Mouse (Mus musculus): ENCODE data around the gene Gm17606. TPM values are rescaled to one million over a fixed set of nuclear protein-coding genes. Genes with fewer than 3 reads are reported as not detected.

The Gm17606 gene
- polyA plus RNA-seq, 1 experiment from 2014 or later: not detected

DNA sequence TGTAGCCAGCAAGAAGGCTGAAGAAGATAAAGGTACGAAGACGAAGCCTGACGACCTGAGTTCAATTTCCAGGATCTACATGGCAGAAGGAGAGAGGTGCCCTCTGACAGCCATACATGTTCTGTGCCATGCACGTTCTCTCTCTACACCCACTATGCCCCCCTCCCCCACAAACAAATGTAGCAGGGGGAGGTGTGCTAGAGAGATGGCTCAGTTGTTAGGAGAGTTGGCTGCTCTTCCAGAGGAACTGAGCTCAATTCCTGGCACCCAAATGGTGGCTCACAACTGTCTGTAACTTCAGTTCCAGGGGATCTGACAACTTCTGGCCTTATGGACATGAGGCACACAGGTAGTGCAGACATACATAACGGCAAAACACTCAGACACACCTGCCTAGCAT is 35.5 kb downstream of the Gm17606 start:
- Histone ChIP-seq H3K4me3 (no peak overlapping the region), H3K27me3 (no peaks in the 10 kb centered on the region), H3K36me3 (peaks cover 58% of the 10 kb centered on the region), H3K27ac (replicated peaks) (no peak overlapping the region), H3K4me1 (replicated peaks) (no peaks in the 10 kb centered on the region), H3K4me2 (no peak overlapping the region), H3K9me3 (no peaks in the 10 kb centered on the region), H3K9ac (no peak overlapping the region)
- no peak for ATAC-seq (ENCODE audit: low FRiP score, low read depth)
- 90% methylated on average over 5 of the region's 5 CpGs for WGBS

DNA sequence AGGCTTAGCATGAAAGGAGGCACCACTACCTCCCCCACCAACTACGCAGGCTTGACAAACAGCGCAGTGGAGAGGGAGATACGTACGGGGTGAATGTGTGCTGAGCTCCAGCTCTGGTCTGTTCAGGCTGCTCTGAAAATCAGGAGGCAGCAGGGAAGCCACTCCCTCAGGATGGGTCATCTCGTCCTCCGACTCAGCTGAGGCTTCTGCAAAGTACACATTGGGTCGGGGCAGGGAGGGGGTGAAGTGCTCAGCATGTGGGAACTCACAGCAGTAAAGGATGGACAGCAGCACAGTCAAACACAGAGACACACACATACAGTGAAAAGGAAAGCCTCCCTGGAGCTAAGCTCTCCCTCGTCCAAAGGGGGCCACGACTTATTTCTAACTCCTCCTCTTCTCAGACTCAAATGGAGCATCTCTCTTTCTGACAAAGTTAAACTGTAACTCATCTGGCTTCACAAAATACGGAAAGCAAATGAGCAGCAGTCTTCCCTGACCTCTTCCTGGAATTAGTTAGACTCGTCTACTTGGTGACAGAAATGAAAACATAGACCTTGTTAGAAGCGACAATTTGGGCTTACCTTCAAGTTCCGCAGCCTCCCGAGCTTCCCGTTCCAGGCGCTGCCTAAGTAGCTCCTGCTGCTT is 38.0 kb downstream of the Gm17606 start:
- WGBS: 77% methylated on average over 16 of the region's 16 CpGs
- peak; percentile 34; the same call in 1 of the 2 replicates for ATAC-seq (ENCODE audit: low FRiP score, low read depth)
- no peak overlapping the region for H3K4me3 ChIP-seq
- 0 out of 2 replicates have a peak, but pooled peaks cover 8% of the 10 kb centered on the region for H3K4me1 ChIP-seq (replicated peaks)
- no peaks in the 10 kb centered on the region for H3K27me3 ChIP-seq
- H3K36me3 ChIP-seq: peaks cover 53% of the 10 kb centered on the region
- H3K9ac ChIP-seq: no peak overlapping the region
- H3K4me2 ChIP-seq: no peak overlapping the region
- no peaks in the 10 kb centered on the region for H3K9me3 ChIP-seq
- H3K27ac ChIP-seq (replicated peaks): no peak overlapping the region

DNA sequence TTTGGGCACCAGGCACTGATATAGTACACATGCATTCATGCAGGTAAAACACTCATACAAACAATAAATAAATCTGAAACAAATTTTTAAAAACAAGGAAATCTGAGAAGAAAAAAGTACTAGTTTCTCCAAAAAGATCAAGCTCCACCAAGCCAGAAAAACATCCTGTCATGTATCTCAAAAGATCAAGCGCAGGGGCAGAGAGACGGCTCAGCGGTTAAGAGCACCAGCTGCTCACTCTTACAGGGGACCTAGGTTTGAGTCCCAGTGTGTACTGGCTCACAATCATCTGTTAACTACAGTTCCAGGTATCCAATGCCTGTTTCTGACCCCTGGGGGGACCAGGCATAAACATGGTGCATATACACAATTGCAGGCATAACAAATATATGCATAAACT is 41.6 kb downstream of the Gm17606 start:
- Histone ChIP-seq H3K9me3 (no peaks in the 10 kb centered on the region), H3K4me1 (replicated peaks) (peaks cover 25% of the 10 kb centered on the region), H3K4me2 (no peak overlapping the region), H3K9ac (no peak overlapping the region), H3K4me3 (no peak overlapping the region), H3K36me3 (peaks cover 30% of the 10 kb centered on the region), H3K27ac (replicated peaks) (no peak overlapping the region), H3K27me3 (no peaks in the 10 kb centered on the region)
- 86% methylated on average over 3 of the region's 3 CpGs for WGBS
- ATAC-seq (ENCODE audit: low FRiP score, low read depth): no peak

DNA sequence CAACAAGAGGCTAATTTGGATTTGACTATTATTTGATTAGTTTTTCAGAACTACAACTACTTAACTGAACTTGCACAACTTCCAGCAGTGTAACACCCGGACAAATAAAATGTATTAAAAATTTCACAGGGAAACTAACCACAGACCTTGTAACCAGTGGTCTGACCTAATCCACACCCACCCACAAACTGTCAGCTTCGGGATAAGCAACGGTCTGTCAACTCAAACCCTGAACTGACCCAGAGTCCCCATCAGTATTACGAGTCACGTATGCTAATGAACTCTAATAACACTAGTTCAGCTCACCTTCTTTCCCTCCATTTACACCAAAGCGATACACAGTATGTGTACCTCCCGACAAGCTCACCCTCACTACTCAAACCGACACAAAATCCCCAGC is 44.7 kb downstream of the Gm17606 start:
- Histone ChIP-seq H3K4me3 (peak overlapping the region; percentile 92), H3K27me3 (no peaks in the 10 kb centered on the region), H3K4me1 (replicated peaks) (peaks cover 36% of the 10 kb centered on the region), H3K4me2 (peak overlapping the region; percentile 63), H3K36me3 (peaks cover 19% of the 10 kb centered on the region), H3K9ac (peak overlapping the region; percentile 95), H3K9me3 (no peaks in the 10 kb centered on the region), H3K27ac (replicated peaks) (peak overlapping the region; percentile 98)
- ATAC-seq (ENCODE audit: low FRiP score, low read depth): no peak
- 13% methylated on average over 8 of the region's 8 CpGs for WGBS

DNA sequence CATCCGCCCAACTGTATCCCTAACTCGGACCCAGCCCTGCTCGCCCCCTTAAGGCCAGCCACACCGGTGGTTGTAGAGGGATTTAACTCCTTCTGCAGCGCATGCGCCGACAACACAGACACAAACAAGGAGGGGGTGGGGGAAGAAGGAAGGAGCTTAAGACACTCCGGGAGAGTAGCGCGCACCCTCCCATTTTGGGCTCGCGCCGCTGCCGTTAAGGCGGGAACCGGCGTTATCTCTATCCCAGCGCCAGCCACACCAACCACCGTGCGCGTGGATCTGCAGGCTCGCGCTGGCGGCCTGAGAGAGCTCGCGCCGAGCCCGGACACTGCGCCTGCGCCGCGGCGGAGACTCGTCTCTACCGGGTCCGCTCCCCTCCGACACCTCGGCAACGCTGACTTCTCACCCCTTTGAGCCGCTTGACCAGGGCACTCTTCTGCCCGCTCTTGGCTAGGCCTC is 45.3 kb downstream of the Gm17606 start, which contains the start of gene 1700123O20Rik:
TSS of gene 1700123O20Rik (plus strand) at position 154 of the 459 bp plus-strand sequence.
- Histone ChIP-seq H3K27ac (replicated peaks) (peak within 1 kb of the TSS; percentile 98), H3K27me3 (no peaks in the 10 kb centered on the region), H3K4me1 (replicated peaks) (peaks cover 36% of the 10 kb centered on the region), H3K36me3 (peaks cover 26% of the 10 kb centered on the region), H3K4me2 (peak within 1 kb of the TSS; percentile 63), H3K9me3 (no peaks in the 10 kb centered on the region), H3K4me3 (peak within 1 kb of the TSS; percentile 92), H3K9ac (peak within 1 kb of the TSS; percentile 95)
- WGBS: 1% methylated on average over 41 of the region's 41 CpGs
- ATAC-seq (ENCODE audit: low FRiP score, low read depth): peak; percentile 82

DNA sequence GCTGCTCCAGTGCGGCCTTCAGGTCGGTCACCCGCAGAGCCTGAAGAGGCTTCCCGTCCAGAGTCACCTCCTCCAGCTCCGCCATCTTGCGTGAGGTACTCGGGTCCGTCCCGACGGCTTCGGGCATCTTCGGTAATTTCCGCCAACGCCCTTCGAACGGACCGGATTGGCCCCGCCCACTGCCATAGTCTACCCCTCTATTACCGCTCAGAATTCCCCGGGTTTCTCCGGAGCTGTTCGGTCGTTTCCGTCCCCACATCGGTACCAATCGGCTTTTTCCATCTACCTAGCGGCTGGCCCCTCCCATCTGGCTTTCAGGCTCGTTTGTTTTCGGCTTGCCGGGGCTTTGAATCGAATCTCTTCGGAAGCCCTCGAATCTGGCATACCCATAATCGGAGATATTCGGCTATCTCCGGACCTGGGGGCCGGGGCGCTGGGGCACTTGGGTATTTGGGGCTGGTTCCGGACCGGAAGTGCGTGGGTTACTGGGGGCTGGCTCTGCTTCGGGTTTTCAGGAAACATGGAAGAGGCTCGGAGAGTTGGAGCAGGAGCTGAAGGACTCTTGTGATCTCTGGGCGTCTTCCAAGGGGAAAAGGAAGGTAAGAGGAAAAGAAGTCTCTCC is 45.9 kb downstream of the Gm17606 start, which contains the start of gene Acin1:
TSS of gene Acin1 (minus strand) at position 410 of the 622 bp plus-strand sequence.
- Histone ChIP-seq H3K4me1 (replicated peaks) (peaks cover 36% of the 10 kb centered on the region), H3K4me3 (peak within 1 kb of the TSS; percentile 92), H3K9ac (peak within 1 kb of the TSS; percentile 95), H3K27ac (replicated peaks) (peak within 1 kb of the TSS; percentile 98), H3K36me3 (peaks cover 26% of the 10 kb centered on the region), H3K27me3 (no peaks in the 10 kb centered on the region), H3K4me2 (peak within 1 kb of the TSS; percentile 63), H3K9me3 (no peaks in the 10 kb centered on the region)
- WGBS: under 1% methylated on average over 44 of the region's 44 CpGs
- peak; percentile 98 for ATAC-seq (ENCODE audit: low FRiP score, low read depth)

DNA sequence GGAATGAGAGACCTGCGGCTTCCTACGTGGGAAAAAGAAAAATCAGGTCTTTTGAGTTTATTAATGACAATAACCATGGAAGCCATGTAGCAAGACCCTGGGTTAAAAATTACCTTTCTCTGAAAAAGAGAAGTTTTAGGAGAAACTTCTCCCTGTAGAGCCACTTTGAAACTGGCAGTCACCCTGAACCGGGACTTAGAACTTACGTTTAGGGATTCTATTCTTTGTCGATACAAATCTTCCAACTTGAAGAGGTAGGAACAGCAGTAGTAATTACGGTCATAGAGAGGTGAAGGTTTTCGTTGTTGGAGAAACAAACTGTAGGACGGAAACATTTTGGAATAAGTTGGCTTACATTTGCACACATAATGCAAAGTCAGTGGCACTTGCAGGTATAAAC is 46.5 kb downstream of the Gm17606 start:
- H3K27me3 ChIP-seq: no peaks in the 10 kb centered on the region
- H3K4me3 ChIP-seq: peak overlapping the region; percentile 92
- peak overlapping the region; percentile 63 for H3K4me2 ChIP-seq
- H3K36me3 ChIP-seq: peaks cover 26% of the 10 kb centered on the region
- peak overlapping the region; percentile 61 for H3K9ac ChIP-seq
- peaks cover 36% of the 10 kb centered on the region for H3K4me1 ChIP-seq (replicated peaks)
- no peaks in the 10 kb centered on the region for H3K9me3 ChIP-seq
- ATAC-seq (ENCODE audit: low FRiP score, low read depth): no peak
- 8% methylated on average over 8 of the region's 8 CpGs for WGBS
- peak overlapping the region; percentile 71 for H3K27ac ChIP-seq (replicated peaks)

DNA sequence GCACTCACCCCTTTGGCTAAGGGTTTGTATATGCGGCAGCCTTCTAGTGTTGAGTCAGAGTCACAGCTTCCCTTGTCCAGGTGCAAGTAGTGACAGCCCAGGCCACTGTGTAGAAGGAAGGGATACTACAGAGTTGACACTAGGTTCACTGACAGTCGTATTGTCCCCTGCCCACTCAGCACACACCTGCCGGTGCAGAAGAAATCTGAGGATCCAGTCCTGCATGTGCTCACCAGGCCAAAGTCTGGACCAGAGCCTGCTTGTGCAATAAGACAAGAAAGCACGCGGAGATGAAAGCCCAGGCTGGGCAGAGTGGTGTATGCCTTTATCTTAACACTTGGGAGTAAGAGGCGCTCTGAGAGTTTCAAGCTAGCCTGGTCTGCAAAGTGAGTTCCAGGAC is 54.3 kb downstream of the Gm17606 start:
- no peaks in the 10 kb centered on the region for H3K9me3 ChIP-seq
- no peak overlapping the region for H3K4me2 ChIP-seq
- H3K4me1 ChIP-seq (replicated peaks): no peaks in the 10 kb centered on the region
- H3K36me3 ChIP-seq: peaks cover 20% of the 10 kb centered on the region
- H3K4me3 ChIP-seq: no peak overlapping the region
- H3K9ac ChIP-seq: no peak overlapping the region
- WGBS: 85% methylated on average over 6 of the region's 6 CpGs
- ATAC-seq (ENCODE audit: low FRiP score, low read depth): no peak
- no peak overlapping the region for H3K27ac ChIP-seq (replicated peaks)
- no peaks in the 10 kb centered on the region for H3K27me3 ChIP-seq

DNA sequence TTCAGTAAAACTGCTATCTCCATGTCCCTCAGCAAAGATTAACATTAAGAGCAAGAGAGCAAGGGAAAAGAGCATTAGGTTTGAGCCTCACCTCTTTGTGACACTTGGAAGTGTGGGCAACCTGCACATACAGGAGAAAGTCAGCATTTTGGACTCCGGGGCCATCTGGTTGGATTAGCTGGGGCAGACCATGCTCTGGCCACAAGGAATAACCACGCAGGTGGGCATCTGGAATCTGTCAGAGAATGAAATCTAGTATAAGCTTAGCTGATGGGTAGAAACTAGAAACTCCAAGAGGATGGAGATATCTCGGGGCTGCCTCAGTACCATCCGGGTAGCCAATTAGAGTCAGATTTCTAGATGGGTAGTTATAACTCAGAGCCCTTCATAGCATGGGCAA is 56.0 kb downstream of the Gm17606 start:
- no peaks in the 10 kb centered on the region for H3K4me1 ChIP-seq (replicated peaks)
- no peak for ATAC-seq (ENCODE audit: low FRiP score, low read depth)
- H3K27ac ChIP-seq (replicated peaks): no peak overlapping the region
- no peaks in the 10 kb centered on the region for H3K27me3 ChIP-seq
- no peak overlapping the region for H3K4me2 ChIP-seq
- no peak overlapping the region for H3K9ac ChIP-seq
- 94% methylated on average over 4 of the region's 4 CpGs for WGBS
- H3K36me3 ChIP-seq: peaks cover 10% of the 10 kb centered on the region
- H3K4me3 ChIP-seq: no peak overlapping the region
- H3K9me3 ChIP-seq: no peaks in the 10 kb centered on the region

MicroRNAs within 50 kb of the gene (microRNA counts, 519-probe panel; counts per million panel counts)
- microRNA mmu-miR-686: not detected

Small RNA genes lying within 50 kb of the gene (microRNA-seq; reads per million reads assigned to microRNA genes)
- not detected for gene Mir686
- not detected for gene Mir6948

Other genes with a start within 250 kb of the Gm17606 start
- gene Slc7a7, start 223.2 kb upstream of the Gm17606 start, polyA plus RNA-seq (2015; fragmentation: Nextera tagmentation; extraction: Ambion mirVana): 4.5 and 5.9 TPM in 2 replicates
- gene Mrpl52, start 214.0 kb upstream of the Gm17606 start, polyA plus RNA-seq (2015; fragmentation: Nextera tagmentation; extraction: Ambion mirVana): 241 and 251 TPM in 2 replicates
- gene Mmp14, start 209.3 kb upstream of the Gm17606 start, polyA plus RNA-seq (2015; fragmentation: Nextera tagmentation; extraction: Ambion mirVana): 51.1 and 53.4 TPM in 2 replicates
- gene Lrp10, start 176.8 kb upstream of the Gm17606 start, polyA plus RNA-seq (2015; fragmentation: Nextera tagmentation; extraction: Ambion mirVana): 30.3 and 34.3 TPM in 2 replicates
- 39.7 and 42.2 TPM in 2 replicates for gene Rem2, start 164.9 kb upstream of the Gm17606 start, polyA plus RNA-seq (2015; fragmentation: Nextera tagmentation; extraction: Ambion mirVana)
- gene Prmt5, start 123.4 kb upstream of the Gm17606 start, polyA plus RNA-seq (2015; fragmentation: Nextera tagmentation; extraction: Ambion mirVana): 89.7 and 101 TPM in 2 replicates
- 19.0 TPM in 2 replicates for gene Haus4, start 86.3 kb upstream of the Gm17606 start, polyA plus RNA-seq (2015; fragmentation: Nextera tagmentation; extraction: Ambion mirVana)
- 8.7 and 9.6 TPM in 2 replicates for gene Ajuba, start 63.4 kb upstream of the Gm17606 start, polyA plus RNA-seq (2015; fragmentation: Nextera tagmentation; extraction: Ambion mirVana)
- 5.1 and 6.1 TPM in 2 replicates for gene 4931414P19Rik, start 35.0 kb upstream of the Gm17606 start, polyA plus RNA-seq (2015; fragmentation: Nextera tagmentation; extraction: Ambion mirVana)
- gene Psmb5, start 22.9 kb upstream of the Gm17606 start, polyA plus RNA-seq (2015; fragmentation: Nextera tagmentation; extraction: Ambion mirVana): 441 and 446 TPM in 2 replicates
- gene Psmb11, start 19.5 kb upstream of the Gm17606 start, polyA plus RNA-seq (2015; fragmentation: Nextera tagmentation; extraction: Ambion mirVana): not detected in 2 replicates
- 12.2 and 12.6 TPM in 2 replicates for gene Cdh24, start 412 bp downstream of the Gm17606 start, polyA plus RNA-seq (2015; fragmentation: Nextera tagmentation; extraction: Ambion mirVana)
- 67.6 and 68.3 TPM in 2 replicates for gene 1700123O20Rik, start 45.3 kb downstream of the Gm17606 start, polyA plus RNA-seq (2015; fragmentation: Nextera tagmentation; extraction: Ambion mirVana)
- 124 and 137 TPM in 2 replicates for gene Acin1, start 46.0 kb downstream of the Gm17606 start, polyA plus RNA-seq (2015; fragmentation: Nextera tagmentation; extraction: Ambion mirVana)
- 0.28 and 0.30 TPM in 2 replicates for gene Gm29776, start 57.9 kb downstream of the Gm17606 start, polyA plus RNA-seq (2015; fragmentation: Nextera tagmentation; extraction: Ambion mirVana)
- gene Cebpe, start 71.2 kb downstream of the Gm17606 start, polyA plus RNA-seq (2015; fragmentation: Nextera tagmentation; extraction: Ambion mirVana): not detected in 2 replicates
- 8.0 and 9.1 TPM in 2 replicates for gene Slc7a8, start 141.0 kb downstream of the Gm17606 start, polyA plus RNA-seq (2015; fragmentation: Nextera tagmentation; extraction: Ambion mirVana)
- not detected in 2 replicates for gene Rnf212b, start 173.2 kb downstream of the Gm17606 start, polyA plus RNA-seq (2015; fragmentation: Nextera tagmentation; extraction: Ambion mirVana)
- 12.1 and 13.7 TPM in 2 replicates for gene Homez, start 230.0 kb downstream of the Gm17606 start, polyA plus RNA-seq (2015; fragmentation: Nextera tagmentation; extraction: Ambion mirVana)
- 4.1 and 4.8 TPM in 2 replicates for gene Ppp1r3e, start 236.6 kb downstream of the Gm17606 start, polyA plus RNA-seq (2015; fragmentation: Nextera tagmentation; extraction: Ambion mirVana)
- 3.2 and 4.3 TPM in 2 replicates for gene Bcl2l2, start 242.4 kb downstream of the Gm17606 start, polyA plus RNA-seq (2015; fragmentation: Nextera tagmentation; extraction: Ambion mirVana)
- gene Gm20521, start 242.5 kb downstream of the Gm17606 start, polyA plus RNA-seq (2015; fragmentation: Nextera tagmentation; extraction: Ambion mirVana): not detected in 2 replicates